Mouse (Mus musculus): ENCODE measurements around the gene Prss33.
A peak's percentile ranks its signal among the peaks of the same experiment; 100 is the strongest.

Prss33 gene

GRCm38 (mm10) chr17:23828271-23829001, 7.4 kb downstream of the Prss33 start:
- peak; percentile 44 to 67 for DNase-seq (ENCODE audit: low spot score in 2 of 2)

- DNase-seq (ENCODE audit: low spot score in 2 of 2): no peak
Observed at GRCm38 (mm10) chr17:23825591-23825990, 10.3 kb downstream of the Prss33 start.

- DNase-seq (ENCODE audit: low spot score in 2 of 2): no peak
Observed at GRCm38 (mm10) chr17:23823614-23824013, 12.2 kb downstream of the Prss33 start.

- no peak for DNase-seq (ENCODE audit: low spot score in 2 of 2)
Observed at GRCm38 (mm10) chr17:23823018-23823417, 12.8 kb downstream of the Prss33 start.

- no peak for DNase-seq (ENCODE audit: low spot score in 2 of 2)
Observed at GRCm38 (mm10) chr17:23822094-23822493, 13.8 kb downstream of the Prss33 start.

GRCm38 (mm10) chr17:23820731-23821130, 15.1 kb downstream of the Prss33 start:
- no peak for DNase-seq (ENCODE audit: low spot score in 2 of 2)

- DNase-seq (ENCODE audit: low spot score in 2 of 2): no peak
Observed at GRCm38 (mm10) chr17:23819235-23819634, 16.6 kb downstream of the Prss33 start.

GRCm38 (mm10) chr17:23818579-23818978, 17.3 kb downstream of the Prss33 start:
- DNase-seq (ENCODE audit: low spot score in 2 of 2): no peak

GRCm38 (mm10) chr17:23815641-23816040, 20.2 kb downstream of the Prss33 start:
- DNase-seq (ENCODE audit: low spot score in 2 of 2): no peak

- no peak for DNase-seq (ENCODE audit: low spot score in 2 of 2)
Observed at GRCm38 (mm10) chr17:23807918-23808317, 27.9 kb downstream of the Prss33 start.

- peak in 1 of 2 experiments; percentile 40 for DNase-seq (ENCODE audit: low spot score in 2 of 2)
Observed at GRCm38 (mm10) chr17:23806867-23807266, 29.0 kb downstream of the Prss33 start.

GRCm38 (mm10) chr17:23804426-23805085, 31.3 kb downstream of the Prss33 start:
- no peak for DNase-seq (ENCODE audit: low spot score in 2 of 2)

- DNase-seq (ENCODE audit: low spot score in 2 of 2): peak; percentile 56 to 60
Observed at GRCm38 (mm10) chr17:23803366-23804041, 32.4 kb downstream of the Prss33 start.

GRCm38 (mm10) chr17:23802746-23803365, 33.0 kb downstream of the Prss33 start:
- DNase-seq (ENCODE audit: low spot score in 2 of 2): peak; percentile 97 to 98

GRCm38 (mm10) chr17:23801627-23802026, 34.2 kb downstream of the Prss33 start:
- DNase-seq (ENCODE audit: low spot score in 2 of 2): no peak

- no peak for DNase-seq (ENCODE audit: low spot score in 2 of 2)
Observed at GRCm38 (mm10) chr17:23797316-23797715, 38.5 kb downstream of the Prss33 start.

- no peak for DNase-seq (ENCODE audit: low spot score in 2 of 2)
Observed at GRCm38 (mm10) chr17:23795323-23795722, 40.5 kb downstream of the Prss33 start.

GRCm38 (mm10) chr17:23791079-23791357, 44.8 kb downstream of the Prss33 start:
- DNase-seq (ENCODE audit: low spot score in 2 of 2): no peak

- peak; percentile 47 to 60 for DNase-seq (ENCODE audit: low spot score in 2 of 2)
Observed at GRCm38 (mm10) chr17:23790269-23791078, 45.4 kb downstream of the Prss33 start, which contains the start of gene Srrm2. Gene Srrm2, plus strand, starts transcription at chr17:23790532.

- DNase-seq (ENCODE audit: low spot score in 2 of 2): no peak
Observed at GRCm38 (mm10) chr17:23789749-23790268, 46.0 kb downstream of the Prss33 start.

- DNase-seq (ENCODE audit: low spot score in 2 of 2): no peak
Observed at GRCm38 (mm10) chr17:23788973-23789372, 46.9 kb downstream of the Prss33 start.
